Mouse (Mus musculus): Measurements from ENCODE around the gene Dennd2a.

Gene Dennd2a

DNA sequence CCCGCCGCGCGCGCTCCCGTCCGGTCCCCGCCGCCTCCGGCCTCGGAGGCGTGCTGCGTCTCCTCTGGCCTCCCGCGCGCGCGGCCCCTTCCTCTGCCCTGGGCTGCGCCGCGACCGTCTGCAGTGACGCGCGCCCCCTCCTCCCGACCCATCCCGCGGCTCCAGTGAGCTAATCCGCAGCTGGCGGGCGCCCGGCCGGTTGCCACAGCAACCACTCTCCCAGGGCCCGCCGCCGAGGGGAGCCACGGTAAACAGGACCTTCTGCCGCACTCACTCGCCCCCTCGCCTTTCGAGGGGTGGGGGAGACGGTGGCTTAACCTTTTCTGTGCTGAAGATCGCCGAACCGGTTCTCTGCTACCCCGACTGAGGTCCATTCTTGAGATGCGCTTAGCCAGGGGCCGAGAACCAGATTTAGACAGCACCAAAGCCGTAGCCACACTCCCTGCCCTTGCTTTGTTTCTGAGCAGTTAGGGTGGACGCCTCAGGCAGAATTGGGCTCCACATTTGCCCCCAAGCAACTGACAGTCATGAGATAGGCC is at the start of gene Dennd2a:
Gene Dennd2a, minus strand, starts transcription at position 145 of the 539 bp plus-strand sequence.
- peak; percentile 87 for DNase-seq (ENCODE audit: low spot score)

DNA sequence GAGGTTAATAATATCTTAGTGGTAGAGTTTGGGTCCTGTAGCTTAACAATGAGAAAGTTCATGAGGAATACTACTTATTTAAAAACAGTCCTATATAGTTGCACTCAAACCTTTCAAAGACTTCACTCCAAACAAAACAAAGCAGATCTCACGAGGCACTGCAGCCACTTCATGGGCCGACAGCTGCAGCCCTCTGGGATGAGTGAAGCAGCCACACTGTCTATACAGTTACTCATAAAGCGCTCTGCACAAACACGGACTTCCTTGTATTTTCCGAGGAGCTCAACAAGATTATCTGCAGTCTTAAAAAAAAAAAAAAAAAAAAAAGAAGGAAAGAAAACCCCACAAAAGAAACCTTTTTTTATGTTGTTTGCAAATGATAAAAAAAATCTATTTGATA is 49.7 kb upstream of the Dennd2a start:
- no peak for DNase-seq (ENCODE audit: low spot score)

DNA sequence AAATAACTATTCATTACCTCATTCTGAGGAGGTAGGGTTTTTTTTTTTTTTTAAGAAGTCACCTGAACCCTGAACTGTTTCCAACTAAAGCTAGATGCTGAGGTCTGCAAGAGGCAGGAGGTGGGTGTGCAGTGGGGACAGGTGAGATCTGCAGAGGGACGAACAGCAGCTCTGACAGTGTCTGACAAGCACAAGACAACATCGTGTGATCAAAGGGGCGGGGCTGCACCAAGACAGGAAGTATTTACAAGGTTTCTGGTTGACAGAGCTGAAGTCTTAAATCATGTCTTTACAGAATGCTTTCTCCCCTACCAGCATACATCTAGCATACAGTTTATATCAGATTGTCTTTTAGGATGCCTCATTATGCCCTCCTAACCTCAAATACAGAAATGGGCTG is 49.2 kb upstream of the Dennd2a start:
- DNase-seq (ENCODE audit: low spot score) = no peak

DNA sequence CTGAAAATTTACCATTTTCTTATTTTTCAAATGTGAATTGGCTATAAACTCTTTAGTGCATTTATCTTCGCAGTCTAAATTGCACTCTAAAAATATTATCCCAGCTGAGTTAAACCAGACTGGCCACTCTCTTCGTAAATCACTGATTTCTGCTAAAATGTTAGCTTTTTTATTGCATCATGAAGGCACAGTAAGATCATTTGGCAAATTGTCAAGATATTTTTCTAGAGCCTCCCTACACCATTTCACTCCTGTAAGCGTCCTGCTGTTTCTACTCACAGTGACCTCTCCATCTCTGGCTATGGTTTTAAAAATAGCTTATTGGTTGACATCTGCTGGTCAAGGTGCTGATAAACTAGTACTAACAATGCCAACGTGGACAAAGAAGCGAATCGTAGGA is 48.4 kb upstream of the Dennd2a start:
- no peak for DNase-seq (ENCODE audit: low spot score)

DNA sequence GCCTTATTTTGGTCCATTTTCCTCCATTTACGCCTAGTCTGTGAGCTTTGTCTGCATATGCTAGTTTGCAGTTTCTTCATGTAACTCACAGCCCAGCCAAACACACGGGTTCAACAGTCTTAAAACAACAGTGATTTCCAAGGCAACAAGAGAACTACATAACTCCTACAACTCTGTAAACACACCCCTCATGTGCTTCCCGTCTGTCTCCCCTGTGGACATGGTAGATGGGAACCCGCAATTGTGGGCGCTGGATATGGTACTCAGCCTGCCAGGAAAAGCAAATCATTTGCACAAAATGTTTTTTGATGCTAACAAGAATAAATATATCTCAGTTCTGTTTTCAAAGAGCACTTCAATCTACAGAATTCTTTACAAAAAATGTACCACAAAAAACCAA is 46.9 kb upstream of the Dennd2a start:
- DNase-seq (ENCODE audit: low spot score) = no peak

DNA sequence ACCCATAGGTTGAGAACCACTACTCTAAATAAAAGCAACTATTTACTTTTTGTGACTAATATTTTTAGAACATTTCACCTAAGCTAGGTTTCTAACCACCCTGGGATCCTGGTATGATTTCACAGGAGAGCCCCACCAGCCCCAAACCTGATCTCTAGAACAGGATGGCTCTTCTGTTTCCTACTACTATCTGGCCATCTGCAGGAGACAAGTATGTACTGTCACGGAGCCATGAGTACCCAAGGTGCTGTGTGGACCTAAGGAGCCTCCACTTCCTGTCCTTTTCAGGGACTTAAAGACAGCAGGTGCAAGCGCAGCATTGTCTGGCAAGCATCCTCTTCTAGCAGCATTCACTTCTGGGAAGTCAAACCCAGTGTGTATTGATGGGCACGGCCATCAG is 44.2 kb upstream of the Dennd2a start:
- no peak for DNase-seq (ENCODE audit: low spot score)

DNA sequence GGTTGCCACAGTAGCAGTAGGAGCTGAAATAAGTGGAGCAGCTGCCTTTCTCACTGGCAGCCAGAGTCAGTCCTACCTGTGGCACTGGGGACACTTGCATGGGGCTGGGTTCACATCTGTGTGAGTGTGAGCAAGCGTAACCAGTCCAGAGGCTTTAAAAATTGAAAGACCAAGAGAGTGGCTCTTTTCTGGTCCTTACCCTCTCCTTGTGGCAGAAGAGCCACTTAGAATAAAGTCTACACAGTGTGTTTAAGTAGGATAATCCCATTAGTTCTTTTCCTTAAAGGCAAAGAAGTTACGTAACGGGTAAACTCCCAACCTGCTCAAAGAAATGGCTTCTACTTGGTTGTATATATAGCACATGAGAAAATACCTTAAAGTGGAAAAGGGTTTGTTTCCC is 43.2 kb upstream of the Dennd2a start:
- DNase-seq (ENCODE audit: low spot score) = no peak

DNA sequence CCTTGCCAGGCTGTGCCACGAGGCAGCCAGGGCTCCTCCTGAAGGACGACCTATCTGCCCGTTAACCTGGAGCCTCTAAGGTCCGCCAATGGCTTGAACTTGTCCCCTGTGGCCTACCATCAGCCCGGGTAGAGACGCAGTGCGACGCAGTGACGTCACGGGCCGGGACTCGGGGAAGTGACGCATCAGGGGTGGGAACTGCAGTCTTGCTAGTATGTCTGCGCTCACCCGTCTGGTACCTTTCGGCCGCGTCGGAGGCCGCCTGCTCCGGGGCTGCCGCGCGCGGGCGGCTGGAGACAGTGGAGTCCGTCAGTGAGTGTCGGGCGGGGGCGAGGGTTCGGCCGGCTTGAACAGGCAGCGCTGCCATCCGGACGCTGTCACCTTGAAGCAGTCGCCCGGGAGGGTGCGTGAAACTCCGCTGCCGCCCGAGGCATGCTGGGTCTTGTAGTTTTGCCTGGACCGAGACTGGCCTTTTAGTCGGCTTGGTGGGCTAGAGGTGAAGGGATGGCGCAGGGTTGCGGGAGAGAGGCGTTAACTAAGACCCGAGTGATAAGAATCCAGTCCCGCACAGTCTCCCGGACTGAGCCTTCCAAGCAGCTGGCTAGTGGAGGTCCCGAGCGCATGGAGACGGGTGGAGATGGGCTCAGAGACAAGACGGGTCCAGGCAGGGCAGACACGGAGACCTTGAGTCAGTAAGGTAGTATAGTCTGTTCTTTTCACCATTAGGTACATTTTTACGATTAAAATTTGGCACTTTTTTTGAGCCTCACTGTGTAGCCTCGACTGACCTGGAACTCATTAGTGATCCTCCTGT is 34.9 kb upstream of the Dennd2a start, which contains the start of gene Ndufb2:
Gene Ndufb2, plus strand, starts transcription at position 174 of the 814 bp plus-strand sequence.
- DNase-seq (ENCODE audit: low spot score) = peak; percentile 95

DNA sequence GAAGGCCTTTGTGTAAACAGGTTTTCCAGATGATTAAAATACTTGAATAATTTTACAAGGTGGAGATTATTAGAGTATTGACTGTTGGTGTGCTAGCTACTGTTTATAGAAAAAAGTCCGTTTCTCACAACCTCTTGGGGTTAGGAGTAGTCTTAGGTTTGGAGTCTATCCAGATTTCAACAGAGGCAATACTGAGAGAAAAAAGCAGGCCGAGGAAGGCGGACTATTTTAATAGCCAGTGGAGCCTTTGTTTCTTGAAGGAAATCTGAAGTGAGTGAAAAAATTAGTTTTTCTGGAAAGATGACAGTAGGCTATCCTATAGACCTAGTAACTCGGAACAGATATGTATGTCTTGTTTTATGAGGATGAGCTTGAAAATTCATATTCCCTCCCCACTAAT is 33.8 kb upstream of the Dennd2a start:
- no peak for DNase-seq (ENCODE audit: low spot score)

DNA sequence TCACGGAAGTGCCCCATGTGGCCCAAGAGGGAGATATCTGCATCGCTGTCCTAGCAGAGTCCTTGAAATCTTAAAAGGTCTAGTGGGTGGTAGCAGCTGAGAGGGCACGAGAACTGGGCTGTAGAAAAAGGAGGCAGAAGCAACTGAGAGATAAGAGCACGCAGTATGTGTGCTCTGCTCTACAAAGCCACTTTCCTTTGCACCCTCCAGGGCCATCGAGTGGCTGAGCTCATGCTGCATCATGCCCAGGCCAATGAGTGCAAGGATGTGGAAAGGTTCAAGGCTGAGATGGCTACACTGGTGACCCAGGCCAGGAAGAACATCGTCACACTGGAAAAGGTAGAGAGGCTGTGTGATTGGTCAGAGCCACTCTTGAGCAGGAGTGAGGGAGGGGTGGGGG is 27.9 kb upstream of the Dennd2a start, which contains the start of gene Gm42420:
Gene Gm42420, plus strand, starts transcription at position 237 of the 400 bp plus-strand sequence.
- DNase-seq (ENCODE audit: low spot score) = no peak

DNA sequence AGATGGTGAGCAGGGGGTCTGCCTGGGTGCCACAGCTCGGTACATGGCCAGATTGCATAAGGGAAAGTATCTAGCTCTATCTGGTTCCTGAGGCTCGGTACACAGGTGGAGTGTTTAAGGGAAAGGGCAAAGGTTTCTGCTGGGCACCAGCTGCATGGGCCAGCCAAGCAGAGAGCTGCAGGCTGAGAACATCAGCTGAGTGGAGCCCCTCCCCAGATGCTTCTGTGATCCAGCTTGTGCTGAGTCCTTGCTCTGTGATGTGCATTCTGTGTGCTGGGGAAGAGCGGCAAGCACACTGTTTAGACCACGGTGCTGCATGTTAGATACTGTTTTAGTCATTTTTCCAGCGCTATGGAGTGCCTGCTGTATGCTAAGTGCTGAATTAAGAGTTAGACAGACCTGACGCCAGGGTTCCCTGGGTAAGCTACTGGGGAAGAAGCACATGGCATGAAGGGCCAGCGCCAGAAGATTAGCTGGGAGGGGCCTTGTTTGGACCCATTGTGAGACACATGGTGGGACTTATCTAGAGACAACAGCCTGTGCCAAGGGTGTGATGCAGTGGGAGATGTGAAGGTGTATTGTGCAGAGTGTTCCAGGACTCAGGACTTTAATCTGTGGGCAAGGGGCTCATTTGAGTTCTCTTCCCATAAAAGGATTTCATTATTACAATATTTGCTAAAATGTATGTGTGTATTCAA is 23.6 kb upstream of the Dennd2a start:
- no peak for DNase-seq (ENCODE audit: low spot score)

DNA sequence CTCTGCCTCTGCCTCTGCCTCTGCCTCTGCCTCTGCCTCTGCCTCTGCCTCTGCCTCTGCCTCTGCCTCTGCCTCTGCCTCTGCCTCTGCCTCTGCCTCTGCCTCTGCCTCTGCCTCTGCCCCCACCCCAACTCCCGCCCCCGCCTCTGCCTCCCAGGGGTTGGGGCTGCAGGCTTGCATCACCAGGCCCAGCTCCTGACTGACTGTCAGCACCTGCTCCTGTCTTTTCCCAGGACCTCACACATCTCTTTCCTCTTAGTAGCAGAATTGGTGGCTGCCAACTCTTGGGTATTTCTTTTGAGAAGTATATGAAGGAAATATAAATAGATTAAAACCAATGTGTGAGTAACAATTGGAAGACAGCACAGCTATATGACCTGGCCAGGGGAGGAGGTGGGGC is 22.9 kb upstream of the Dennd2a start:
- no peak for DNase-seq (ENCODE audit: low spot score)

DNA sequence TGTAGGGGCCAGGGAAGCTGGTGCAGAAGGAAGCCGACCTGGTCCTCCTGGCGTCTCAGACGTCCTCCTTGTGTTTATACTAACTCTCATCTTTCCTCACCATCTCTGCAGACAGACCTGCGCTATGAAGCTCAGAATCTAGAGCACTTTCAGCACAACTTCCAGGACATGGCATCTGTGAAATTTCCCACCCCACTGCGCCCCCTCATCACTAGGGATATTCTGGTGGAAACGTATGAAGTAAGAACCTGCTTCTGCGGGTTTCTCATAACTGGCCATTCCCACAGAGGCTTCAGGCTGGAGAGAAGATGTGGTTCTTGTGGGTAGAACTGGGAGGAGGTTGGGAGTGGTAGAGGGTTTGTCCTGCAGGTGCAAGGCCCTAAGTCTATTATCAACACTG is 21.9 kb upstream of the Dennd2a start:
- DNase-seq (ENCODE audit: low spot score) = no peak

DNA sequence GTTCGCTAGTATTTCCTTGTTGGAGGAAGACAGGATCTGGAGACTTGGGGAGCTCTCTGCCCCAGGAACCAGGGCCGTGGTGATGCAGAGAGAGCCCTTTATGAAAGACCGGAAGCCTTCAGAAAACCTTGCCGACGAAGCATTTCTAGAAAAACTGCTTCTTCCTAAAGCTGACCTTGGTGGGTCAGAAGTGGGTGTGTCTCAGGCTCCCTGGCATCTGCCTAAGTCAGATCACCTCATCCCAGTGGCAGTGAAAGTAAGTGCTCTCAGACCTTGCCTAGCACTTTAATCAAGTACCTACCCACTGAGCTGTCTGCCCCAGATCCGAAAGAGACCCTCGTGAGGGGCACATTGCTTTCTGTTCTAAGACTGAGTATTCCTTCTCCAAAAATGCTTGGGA is 17.3 kb upstream of the Dennd2a start:
- DNase-seq (ENCODE audit: low spot score) = no peak

DNA sequence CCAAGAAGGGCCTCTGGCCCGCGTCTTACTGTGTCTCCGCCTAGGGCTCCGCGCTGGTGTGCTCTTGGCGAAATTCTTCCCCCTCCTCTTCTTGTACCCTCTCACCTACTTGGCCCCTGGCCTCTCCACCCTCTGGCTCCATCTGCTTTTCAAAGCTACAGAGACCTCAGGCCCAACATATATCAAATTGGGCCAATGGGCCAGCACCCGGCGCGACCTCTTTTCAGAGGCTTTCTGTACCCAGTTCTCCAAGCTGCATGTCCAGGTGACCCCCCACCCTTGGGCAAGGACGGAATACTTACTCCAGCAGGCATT is 16.8 kb upstream of the Dennd2a start:
- DNase-seq (ENCODE audit: low spot score) = no peak

DNA sequence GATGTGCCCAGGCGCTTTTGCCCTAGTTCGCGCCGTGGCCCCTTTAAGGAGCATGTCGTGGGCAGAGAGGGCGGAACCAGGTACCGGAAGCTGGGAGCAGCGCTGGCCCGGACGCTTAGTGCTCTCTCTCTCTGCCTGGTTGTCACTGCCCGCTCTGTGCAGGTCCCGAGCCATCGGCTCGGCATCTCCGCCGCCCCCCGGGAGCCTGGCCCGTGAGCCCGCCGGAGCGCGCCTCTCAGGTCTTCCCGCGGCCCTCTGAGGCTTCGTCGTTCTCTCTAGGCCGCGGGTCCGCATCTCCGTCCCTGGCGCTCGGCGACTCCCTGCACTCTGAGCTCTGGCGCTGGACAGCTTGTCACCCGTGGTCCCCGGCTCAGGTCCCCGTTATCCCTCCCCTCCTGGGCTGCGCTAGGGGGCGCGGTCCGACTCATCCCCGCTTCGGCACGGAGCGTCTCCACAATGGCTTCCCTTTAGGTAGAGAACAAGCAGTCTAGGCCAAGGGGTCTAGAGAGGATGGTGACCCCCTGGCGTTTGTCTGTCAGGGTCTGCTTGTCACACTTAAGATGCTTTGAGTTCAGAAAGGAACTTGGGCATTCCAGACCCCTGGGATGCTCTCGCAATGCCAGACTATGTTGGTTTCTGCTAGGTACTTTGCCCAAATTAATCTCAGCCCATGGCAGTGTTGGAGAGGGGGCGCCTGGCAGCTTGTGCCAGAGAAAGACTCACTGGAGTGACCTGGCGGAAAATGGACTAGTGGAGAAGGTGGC is 16.3 kb upstream of the Dennd2a start, which contains the start of gene Adck2:
Gene Adck2, plus strand, starts transcription at position 83 of the 764 bp plus-strand sequence.
- DNase-seq (ENCODE audit: low spot score) = peak; percentile 75

DNA sequence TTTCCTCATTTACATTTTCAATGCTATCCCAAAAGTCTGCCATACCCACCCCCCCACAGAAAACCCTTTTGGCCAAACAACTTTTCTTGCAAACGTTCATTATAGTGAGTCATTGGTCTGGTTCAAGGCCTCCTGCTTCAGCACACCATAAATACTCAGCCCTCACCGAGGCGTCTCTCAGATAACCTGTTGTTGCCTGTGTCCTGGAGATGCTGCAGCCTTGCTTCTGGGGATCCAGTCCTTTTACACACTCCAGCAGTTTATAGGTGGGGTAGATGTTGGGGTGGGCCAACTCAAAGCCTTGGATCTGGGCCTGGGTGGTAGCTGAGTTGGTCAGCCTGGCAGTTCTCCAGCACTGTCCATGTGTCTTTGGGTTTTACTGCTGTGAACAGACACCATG is 12.8 kb upstream of the Dennd2a start:
- no peak for DNase-seq (ENCODE audit: low spot score)

DNA sequence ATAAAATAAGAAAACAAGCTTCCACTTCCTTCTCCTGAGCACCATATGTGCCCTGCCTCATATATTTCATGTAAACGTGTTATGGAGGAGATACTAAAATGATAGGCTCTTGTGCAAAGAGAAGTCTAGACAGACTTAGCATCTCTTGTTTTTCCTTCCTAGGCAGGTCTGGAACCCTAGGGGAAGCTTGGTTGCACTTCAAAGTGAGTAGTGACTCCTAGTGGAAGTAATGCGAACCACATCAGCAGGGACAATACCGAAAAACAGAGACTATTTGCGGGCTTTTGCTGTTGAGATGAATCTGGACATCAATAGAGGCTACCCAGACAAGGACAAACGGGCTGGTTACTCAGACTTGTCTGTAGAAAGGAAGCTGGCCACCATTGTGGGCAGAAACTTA is 9.9 kb upstream of the Dennd2a start:
- DNase-seq (ENCODE audit: low spot score) = no peak

DNA sequence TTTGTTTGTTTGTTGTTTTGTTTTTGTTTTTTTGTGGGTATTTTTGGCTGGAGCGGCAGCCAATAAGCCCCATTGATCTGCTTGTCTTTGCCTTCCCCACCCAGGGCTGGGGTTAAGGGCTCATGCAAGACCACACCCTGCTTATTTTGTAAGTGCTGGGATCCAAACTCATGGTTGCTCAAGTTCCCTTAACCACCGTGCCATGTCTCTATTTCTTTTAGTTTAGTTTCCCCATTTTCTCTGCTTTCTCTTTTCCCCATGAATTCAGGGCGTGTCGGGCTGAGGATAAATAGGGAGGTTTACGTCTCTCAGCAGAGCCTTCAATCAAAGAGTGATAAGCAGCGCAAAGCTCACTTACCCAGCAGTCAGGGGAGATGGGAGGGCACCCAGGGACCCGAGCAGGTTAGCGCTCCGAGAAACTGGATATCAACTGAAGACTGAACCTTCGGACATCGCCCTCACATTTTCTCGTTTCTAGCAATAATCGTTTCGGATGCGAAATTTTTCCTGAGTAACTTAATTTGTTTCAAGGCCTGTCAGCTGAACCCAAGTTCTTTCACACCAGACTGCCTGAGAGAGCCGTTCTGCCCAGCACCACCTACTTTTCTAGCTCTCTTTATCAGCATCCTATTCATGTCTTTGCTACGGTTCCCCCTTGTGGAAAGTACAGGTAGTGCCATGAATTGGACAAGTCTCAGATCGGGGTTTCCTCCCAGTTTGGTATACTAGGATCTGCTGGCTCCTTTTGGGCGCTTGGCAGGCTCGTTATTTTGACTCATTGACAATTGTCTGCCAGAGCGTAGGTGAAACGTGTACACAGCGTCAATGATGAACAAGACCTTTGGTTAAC is 4.7 kb upstream of the Dennd2a start:
- peak; percentile 79 for DNase-seq (ENCODE audit: low spot score)

DNA sequence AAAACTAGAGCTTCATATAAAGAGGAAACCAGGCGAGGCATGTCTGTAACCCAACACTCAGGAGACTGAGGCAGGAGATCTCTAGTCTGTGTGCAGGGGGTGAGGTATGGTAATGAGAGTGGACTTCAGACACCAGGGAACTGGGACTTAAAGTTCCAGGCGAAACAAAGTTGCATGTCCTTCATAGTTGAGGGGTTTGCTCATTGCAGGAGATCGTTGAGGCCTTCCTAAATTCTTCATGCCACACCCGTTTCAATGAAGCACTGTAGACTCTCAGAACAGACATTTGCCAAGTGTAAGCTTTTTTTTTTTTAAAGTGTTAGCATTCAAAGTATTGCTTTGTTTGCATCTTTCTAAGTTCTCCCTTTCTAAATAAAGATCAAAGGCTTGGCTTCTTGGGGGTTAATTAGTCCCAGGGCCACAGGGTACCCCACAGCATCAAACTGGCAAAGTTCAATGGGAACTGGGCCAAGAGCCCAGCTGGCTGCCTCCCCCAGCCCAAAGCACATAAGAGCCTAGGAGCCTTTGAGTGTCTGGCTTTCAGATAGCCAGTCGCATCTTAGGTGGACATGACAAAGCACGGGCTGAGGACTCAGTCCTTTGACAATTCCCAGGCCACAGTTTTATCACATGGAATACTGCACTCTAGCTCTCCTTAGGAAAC is 1.7 kb upstream of the Dennd2a start:
- no peak for DNase-seq (ENCODE audit: low spot score)

All from testis, postnatal 10 days (tissue).